24 mouse cellular contexts compared by ENCODE assay signal in the genomic region with DNA sequence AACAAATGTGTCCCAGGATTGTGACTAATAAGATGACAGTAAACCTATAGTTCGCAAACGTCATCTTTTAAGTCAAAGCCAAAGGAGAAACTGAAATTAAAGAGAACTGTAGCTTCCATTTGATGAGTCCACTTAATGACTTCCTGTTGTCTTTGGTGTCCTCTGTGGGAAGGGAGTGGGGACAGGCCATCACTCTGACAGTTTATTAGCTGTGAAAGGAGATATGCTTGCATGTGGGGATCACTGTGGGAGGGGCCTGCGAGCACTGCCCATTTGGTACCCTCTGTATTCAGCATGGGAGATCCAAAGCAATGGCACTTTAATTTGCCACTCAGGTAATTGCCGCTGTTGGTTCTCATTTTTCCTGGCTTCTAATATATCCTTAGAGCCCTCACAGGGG.
"Had no signal": no experiment of that assay in that cellular context is flagged by ENCODE, and none has a peak within 500 bp of the region (broad histone marks: within the 10 kb centered on the region; RNA-seq: fewer than 3 reads in every experiment).

No protein-coding gene starts in this region.

- H3K9ac ChIP-seq: limb, embryonic 12.5 days; limb, embryonic 15.5 days; liver, embryonic 14.5 days; liver, postnatal 0 days; lung, embryonic 14.5 days; midbrain, embryonic 12.5 days; midbrain, embryonic 15.5 days; neural tube, embryonic 12.5 days; neural tube, embryonic 15.5 days had no signal

- H3K27me3 ChIP-seq: limb, embryonic 12.5 days; limb, embryonic 15.5 days; midbrain, embryonic 12.5 days; midbrain, embryonic 15.5 days; neural tube, embryonic 12.5 days; neural tube, embryonic 15.5 days had no signal

- H3K4me2 ChIP-seq: limb, embryonic 12.5 days; limb, embryonic 15.5 days; liver, embryonic 11.5 days; lung, embryonic 14.5 days; midbrain, embryonic 12.5 days; midbrain, embryonic 15.5 days; neural tube, embryonic 12.5 days; neural tube, embryonic 15.5 days had no signal

- H3K9me3 ChIP-seq: limb, embryonic 12.5 days; limb, embryonic 15.5 days; midbrain, embryonic 12.5 days; midbrain, embryonic 15.5 days; neural tube, embryonic 12.5 days; neural tube, embryonic 15.5 days had no signal

- H3K36me3 ChIP-seq: limb, embryonic 12.5 days; limb, embryonic 15.5 days; midbrain, embryonic 12.5 days; midbrain, embryonic 15.5 days; neural tube, embryonic 12.5 days; neural tube, embryonic 15.5 days had no signal

- ATAC-seq: liver, postnatal 0 days; lung, postnatal 0 days; midbrain, embryonic 15.5 days had no signal

- H3K4me1 ChIP-seq: limb, embryonic 12.5 days; limb, embryonic 15.5 days; midbrain, embryonic 12.5 days; neural tube, embryonic 12.5 days had no signal

- DNase-seq: kidney, adult 9 months; kidney, postnatal 25 days; layer of hippocampus, postnatal 36 days; left cerebral cortex, postnatal 4 days; liver, postnatal 0 days; lung, embryonic 14.5 days; right cerebral cortex, adult 18-20 months; right cerebral cortex, postnatal 14 days; right cerebral cortex, postnatal 4 days; thymus, adult 2 months; thymus, postnatal 14 days; thymus, postnatal 4 days had no signal

- H3K4me3 ChIP-seq: left cerebral cortex, adult 2 months; limb, embryonic 12.5 days; limb, embryonic 15.5 days; midbrain, embryonic 12.5 days; midbrain, embryonic 15.5 days; neural tube, embryonic 12.5 days; neural tube, embryonic 15.5 days had no signal

- H3K27ac ChIP-seq: left cerebral cortex, adult 2 months; limb, embryonic 12.5 days; limb, embryonic 15.5 days; liver, embryonic 14.5 days; macrophage; midbrain, embryonic 12.5 days; midbrain, embryonic 15.5 days; neural tube, embryonic 12.5 days; neural tube, embryonic 15.5 days; stomach, postnatal 0 days had no signal
